Mouse (Mus musculus) testis, postnatal 14 days (tissue): Measurements from ENCODE around the gene Bmpr2.
A peak's percentile ranks its signal among the peaks of the same experiment; 100 is the strongest.

ENCODE experiments used
- DNase-seq: peaks from one replicate; pipeline ENCODE4 v3.0.0; 2021; ENCODE audit warnings: low spot score

Bmpr2 gene

DNA sequence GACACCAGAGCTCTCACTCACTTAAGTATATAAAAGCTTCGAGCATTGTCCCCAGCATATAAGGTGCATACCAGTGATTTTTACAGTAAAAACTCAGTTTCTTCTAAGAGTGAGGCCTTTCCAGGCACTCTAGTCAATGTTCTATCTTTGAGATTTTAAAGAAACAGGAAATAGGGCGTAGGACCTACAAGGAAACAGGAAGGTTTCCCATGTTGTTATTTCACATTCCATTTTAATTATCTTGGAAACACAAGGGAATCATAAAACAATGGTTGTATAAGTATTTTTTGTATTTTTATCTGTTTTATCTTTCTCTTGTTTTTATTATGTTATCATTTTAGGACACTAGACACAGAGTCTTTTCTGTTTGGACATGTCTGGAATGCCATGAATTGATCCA, 34.7 kb downstream of the Bmpr2 start:
- no peak for DNase-seq

DNA sequence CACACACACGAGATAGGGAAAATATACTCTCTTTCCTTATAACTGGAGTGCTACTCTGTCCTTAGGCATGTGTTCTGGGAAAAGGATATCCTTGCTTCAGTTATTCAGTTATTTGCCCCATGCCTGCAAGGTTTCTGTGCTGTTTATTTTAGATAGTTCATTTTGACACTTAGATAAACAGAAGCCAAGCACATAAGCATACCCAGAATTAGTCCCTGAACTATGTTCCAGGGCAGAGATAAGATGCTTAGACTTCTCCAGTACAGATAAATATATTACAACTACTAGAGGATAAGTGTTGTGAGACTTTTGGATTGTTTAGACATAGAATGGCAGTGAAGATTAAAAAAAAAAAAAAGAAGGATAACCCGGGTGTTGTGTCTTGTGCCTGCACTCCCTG, 41.2 kb downstream of the Bmpr2 start:
- DNase-seq: no peak

DNA sequence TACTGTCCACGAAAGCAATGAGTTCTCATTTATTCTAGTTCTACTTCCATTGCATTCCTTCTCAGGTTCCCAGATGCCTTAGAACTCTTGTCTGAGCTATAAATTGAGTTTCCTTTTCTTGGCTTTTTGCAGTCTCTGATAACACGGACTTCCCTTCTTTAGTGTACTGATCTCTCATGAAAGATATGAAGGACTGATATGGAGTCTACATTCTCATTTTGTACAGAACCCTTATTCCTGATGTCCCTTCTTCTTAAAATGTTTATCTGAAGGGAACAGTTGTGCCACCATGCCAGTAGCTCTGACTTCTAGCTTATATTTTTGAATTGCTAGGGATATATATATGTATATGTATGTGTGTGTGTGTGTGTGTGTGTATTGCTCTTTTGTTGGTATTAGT, 46.7 kb downstream of the Bmpr2 start:
- DNase-seq: no peak

DNA sequence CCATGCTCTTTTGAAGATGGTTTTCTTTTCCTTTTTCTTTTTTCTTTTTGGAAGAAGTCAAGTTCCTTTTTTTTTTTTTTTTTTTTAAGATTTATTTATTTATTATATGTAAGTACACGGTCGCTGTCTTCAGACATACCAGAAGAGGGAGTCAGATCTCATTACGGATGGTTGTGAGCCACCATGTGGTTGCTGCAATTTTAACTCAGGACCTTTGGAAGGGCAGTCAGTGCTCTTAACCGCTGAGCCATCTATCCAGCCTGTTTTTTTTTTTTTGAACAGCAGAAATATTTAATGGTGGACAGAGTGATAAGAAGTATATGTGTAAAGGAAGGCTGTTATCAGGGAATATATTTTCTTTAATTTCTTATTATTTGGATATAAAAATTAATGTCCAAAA, 49.6 kb downstream of the Bmpr2 start:
- no peak for DNase-seq

DNA sequence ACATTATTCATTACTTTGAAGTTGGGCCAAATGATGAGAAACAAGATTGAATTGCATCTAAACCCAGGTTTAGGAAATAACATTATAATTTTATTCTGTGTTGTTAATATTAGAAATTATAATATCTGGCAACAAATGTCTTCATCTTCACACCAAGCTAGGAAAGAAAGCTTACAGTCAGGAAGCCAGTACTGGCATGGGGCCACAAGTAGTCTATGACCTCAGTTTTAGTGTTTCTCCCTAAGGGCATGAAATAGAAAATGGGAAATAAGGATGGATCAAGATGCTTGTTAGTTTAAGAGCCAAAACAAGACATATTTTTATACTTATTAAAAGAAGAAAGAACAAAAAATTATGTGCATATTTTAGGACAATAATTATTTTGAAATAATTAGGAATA, 62.2 kb downstream of the Bmpr2 start:
- no peak for DNase-seq

DNA sequence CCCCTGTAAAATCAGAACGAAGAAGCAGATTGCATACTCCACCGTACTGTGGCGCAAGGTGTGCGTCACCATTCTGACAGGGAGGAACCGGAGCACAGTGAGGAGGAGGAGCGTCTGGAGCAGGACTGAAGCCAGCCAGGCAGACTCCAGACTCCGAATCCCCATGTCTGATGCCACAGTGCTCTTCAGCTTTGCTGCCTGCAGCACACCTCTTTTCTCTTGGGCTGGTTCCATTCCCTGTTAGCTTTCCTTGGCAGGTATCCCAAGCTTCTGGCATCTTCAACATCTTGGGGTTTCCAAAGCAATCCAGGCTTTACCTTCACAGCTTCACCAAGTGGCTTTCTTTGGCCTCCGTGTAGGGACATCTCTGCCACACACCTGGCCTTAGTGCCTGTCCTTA, 63.4 kb downstream of the Bmpr2 start:
- no peak for DNase-seq

DNA sequence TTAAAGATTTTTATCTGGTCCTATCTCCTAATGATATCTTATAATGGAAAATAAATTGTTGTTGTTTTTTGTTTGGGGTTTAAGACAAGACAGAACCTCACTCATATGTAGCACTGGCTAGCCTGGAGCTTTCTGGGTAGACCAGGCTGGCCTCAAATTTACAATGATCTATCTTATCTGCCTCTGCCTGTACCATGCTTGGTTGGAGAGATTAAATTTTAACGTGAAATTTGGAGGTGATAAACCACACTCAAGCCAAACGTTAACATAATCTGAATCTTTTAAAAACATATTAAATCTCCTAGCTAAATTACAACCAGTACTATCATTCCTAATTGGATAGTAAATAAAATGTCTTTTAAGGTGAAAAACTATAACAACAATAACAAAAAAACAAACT, 66.2 kb downstream of the Bmpr2 start:
- no peak for DNase-seq

DNA sequence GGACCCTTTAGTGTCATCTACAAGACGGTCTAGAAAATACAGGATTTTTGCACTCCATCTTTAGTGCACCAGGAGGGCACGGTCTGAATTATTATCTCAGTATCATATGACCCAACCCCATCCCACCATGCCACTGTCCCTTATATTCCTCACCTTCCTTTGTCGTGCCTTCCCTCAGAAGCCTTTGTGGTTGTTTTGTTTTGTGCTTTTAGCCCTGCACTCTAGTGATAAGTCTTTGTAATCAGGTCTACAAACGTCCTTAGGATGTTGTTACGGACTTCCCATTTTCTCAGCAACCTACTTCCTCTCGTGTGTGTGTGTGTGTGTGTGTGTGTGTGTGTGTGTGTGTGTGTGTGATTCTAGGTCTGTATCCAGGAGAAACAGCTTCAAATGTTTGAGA, 67.0 kb downstream of the Bmpr2 start:
- no peak for DNase-seq

DNA sequence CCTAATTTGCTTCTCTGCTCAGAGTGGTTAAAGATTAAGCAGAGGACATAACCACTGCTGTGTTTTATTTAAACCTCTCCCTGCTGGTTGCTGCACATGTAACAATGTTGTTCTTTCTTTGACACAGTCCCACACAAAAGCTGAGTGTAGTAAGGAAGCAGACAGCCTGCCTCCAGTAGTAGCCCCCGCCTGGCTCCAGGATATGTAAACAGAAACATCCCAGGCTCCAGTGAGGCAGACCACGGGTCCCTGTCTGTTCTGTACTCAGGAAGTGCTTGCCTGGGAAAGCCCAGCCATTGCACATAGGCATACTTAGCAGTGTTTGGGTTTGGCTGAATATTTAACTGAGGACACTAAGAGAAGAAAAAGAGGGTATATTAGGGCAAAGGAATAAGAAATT, 70.5 kb downstream of the Bmpr2 start:
- peak; percentile 57 for DNase-seq

DNA sequence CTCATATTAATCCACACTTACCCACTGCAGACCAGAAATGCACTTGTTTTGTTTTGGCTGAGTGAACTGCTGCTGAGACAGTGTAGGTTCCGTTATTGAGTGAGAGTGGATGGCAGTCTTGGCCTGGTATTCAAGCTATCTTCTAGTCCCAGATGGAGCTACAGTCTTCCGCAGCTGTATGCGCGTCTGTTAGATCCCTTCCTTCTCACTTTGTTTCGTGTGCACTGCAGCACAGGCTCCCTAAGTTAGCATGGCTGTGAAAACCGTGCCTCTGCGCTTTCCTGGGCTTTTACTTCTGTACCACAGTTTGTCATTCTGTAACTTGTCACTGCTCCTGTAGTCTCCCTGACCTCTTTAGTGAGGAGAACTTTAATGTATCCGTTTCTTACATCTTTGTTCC, 85.1 kb downstream of the Bmpr2 start:
- DNase-seq: no peak

DNA sequence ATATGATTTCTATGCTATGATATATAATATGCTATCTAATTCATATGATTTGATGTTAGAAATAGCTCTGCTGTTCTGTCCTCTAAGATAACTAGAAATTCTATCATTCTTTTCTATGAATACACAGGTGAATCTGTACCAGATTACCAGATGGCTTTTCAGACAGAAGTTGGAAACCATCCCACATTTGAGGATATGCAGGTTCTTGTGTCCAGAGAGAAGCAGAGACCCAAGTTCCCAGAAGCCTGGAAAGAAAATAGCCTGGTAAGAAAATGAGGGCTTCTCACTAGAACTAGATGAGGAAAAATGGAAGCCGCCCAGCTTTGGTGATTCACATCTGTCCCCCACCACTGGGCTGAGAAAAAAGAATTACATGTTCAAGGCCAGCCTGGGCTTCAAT, 95.8 kb downstream of the Bmpr2 start:
- no peak for DNase-seq

DNA sequence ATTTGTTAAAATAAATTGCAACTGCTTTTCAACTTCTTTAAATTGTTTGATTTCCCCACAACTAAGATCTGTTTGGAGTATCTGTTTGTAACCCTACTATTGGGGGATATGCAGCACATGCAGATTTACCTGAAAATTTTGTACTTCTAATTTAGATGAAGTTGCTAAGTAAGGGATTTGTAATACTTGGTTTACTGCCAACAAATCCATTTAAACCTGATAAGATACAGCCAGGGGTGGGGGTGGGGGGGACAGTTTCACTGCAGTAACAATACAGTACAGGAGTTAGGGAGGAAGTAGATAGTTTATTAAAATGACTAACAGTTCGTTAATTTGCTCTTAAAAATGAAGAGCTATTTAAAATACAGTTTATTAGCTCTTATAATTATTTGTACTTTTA, 98.9 kb downstream of the Bmpr2 start:
- DNase-seq: no peak

DNA sequence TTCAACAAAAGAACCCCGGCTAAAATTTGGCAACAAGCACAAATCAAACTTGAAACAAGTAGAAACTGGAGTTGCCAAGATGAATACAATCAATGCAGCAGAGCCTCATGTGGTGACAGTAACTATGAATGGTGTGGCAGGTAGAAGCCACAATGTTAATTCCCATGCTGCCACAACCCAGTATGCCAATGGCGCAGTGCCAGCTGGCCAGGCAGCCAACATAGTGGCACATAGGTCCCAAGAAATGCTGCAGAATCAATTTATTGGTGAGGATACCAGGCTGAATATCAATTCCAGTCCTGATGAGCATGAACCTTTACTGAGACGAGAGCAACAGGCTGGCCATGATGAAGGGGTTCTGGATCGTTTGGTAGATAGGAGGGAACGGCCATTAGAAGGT, 104.8 kb downstream of the Bmpr2 start:
- DNase-seq: no peak

DNA sequence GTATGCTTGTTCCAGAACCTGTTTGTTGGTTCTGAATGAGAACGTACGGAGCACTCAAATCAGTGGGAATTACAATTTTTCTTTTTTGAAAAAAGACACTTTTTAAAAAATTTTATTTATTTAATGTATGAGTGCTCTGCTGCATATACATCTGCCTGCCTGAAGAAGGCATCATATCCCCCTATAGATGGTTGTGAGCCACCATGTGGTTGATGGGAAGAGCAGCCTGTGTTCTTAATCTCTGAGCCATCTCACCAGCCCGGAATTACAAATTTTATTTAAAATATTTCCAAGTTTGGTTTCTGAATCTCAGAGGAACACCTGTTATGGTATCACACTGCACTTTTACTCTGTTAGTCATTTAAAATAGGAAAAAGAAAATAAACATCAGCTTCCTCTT, 110.8 kb downstream of the Bmpr2 start:
- no peak for DNase-seq

DNA sequence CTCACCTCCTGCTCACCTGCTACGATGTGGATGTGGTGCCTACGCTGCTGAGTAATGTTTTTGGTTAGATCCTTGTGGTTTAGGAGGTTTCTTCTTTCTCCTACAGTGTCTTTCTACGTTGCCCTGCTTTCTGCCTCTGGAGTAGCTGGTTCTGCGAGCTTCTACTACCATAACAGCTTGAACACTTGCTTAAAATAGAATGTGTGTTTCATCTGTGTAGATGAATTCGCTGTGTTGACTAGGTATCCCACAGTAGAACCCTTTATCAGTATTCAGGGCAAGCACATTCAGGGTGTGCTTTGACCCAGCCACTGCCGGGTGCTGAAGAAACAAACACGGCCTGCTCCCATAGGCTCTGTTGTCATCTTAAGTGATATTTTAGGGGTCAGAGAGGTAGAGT, 114.9 kb downstream of the Bmpr2 start:
- no peak for DNase-seq

DNA sequence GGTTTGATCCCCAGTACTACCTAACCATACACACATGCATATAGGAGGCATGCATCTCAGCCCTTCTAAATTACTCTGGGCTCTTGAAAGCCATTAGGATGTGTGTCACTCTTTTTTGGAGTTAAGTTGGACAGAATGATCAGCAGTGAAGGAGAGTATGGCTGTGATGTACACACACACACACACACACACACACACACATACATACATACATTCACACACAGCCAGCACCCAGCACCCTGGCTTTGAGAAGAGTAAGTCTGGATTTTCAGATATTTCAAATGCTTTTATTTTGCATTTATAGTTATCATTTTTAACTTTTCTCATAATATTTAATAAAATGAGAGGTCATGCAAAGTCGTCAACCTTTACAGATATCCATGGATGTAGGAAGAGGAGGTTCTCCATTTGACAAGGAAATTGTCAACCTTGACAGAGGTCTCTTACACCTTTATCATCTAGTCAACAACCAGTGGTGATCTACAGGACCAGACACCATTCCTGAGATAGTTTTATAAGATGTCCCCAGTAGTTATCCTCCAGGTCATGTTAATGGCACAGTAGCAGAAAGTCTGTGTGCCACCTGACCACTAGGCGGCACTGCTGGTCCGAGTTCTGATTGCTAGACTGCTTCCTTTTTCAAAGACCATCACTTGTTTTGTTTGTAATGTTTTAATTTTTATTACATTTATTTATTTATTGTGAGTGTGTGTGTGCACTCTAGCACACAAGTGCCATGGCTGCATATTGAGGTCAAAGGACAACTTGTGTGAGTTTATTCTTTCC, 120.3 kb downstream of the Bmpr2 start:
- DNase-seq: no peak

DNA sequence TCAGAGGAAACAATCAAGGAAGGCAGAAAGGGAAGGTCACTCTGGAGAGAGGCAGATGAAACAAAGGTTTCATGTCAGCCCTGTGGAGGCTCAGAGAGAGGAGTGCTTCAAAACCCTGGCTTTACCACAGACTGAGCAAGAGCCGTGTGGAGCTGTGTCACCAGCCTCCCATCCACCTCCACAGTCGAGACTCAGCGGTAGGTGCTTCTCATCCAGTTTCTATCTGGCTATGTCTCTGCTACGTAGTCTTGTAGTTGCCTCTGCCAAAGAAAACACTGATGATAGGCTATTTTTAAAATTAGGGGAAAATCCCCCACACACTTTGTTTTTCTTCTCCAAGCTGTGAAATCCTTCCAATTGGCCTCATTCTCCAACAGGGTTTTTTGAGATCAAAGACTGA, 123.7 kb downstream of the Bmpr2 start:
- no peak for DNase-seq

DNA sequence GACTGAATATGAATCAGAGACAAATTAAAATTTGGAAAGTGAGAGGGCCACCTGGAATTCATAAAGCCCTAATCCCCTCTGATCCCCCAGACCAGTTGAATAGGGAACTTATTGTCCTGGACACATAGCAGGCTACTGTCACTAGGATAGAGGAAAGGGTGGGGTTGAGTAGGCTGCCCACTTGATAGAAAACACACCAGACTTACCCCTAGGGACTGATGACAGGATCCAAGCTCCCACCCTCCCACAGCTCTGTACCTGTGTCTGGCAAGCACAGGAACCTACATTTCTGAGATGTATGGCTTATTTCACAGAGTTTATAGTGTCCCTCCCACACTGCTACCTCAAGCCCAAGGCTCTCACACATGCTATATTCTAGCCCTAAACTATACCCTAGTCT, 124.8 kb downstream of the Bmpr2 start:
- no peak for DNase-seq

DNA sequence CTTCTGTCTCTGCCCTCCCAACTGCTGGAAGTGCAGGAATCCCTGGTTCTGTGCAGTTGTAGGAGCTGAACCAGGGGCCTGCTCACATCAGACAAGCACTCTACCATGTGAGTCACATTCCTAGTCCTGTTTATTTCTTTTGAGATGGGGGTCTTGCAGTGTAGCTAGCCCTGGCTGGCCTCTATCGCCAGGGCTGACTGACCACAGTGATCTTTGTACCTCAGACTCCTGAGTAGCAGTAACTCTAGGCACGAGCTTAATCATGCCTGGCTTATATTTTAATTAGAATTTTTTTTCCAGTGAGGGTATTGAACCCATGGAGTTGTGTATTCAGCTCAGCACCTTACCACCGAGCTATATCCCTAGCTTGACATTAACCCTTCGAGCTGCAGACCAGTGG, 128.0 kb downstream of the Bmpr2 start:
- no peak for DNase-seq

DNA sequence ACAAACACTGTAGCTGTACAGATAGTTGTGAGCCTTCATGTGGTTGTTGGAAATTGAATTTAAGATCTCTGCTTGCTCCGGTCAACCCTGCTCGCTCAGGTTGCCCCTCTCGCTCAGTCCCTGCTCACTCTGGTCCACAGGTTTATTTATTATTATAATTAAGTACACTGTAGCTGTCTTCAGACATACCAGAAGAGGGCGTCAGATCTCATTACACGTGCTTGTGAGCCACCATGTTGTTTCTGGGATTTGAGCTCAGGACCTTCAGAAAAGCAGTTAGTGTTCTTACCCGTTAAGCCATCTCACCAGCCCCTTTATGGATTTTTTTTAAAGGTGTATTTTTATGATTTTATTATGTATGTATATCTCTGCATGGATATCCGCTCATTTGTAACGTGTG, 129.6 kb downstream of the Bmpr2 start:
- no peak for DNase-seq

DNA sequence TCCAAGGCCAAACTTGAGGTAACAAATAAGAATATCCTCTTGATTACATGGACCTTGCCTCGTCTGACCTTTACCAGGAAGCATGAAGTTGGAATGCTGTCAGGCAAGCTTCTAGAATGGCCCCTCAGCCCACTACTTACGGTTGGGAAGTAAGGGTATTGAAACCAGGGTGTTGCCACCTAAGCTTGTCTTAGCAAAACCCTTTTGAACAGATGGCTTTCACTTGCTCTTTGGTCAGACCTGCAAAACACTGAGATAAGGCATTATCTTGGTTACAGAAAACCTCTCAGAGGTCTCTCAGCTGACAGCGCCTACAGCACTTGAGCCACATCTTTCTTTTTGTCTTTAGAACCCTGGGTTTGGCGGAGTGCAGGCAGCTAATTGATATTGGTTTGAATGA, 130.8 kb downstream of the Bmpr2 start:
- no peak for DNase-seq

DNA sequence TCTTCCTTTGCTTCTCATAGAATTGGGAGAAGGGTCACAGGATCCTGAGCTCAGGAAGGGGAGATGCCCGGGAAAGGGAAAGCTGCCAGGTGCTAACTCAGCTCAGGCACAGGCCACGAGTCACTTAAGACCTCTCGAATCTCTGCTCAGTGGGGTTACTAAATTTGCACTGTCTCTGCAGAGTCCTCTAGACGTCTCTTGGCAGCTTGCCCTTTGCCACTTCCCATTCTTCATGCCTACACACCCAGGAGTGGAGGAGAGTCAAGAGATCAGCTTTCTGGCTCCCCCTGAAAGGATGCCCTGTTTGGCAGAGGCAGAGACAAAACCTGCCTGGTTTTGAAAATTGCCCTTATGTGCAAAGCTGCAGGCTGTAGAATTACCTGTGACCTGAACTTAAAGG, 132.3 kb downstream of the Bmpr2 start:
- DNase-seq: no peak

DNA sequence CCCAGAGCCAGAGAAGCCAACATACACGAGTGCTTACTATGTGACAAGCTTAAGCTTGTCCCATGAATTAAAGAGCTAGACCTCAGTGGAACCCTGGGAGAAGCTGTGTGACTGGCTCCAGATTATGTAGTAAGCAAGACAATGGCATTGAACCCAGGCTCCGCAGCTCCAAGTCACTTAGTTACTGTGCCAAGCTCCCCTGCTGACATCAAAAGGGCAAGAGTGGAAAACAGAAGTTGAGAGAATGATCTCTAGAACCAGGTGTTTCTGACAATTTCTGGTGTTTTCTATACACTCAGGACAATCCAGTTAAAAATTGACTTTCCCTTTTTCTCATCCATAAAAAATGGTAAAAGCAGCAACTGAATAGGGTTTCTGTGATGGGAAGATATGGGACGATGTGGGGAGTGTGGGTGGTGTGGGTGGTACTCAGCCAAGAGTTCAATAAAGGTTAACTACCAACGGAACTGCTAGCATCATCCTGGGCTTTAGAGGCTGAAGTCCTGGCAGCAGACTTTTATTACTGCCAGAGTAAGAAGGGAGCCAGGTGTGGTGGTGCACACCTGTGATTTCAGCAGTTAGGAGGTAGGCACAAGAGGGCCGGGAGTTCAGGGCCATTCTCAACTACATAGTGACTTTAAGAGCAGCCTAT, 134.1 kb downstream of the Bmpr2 start:
- no peak for DNase-seq

DNA sequence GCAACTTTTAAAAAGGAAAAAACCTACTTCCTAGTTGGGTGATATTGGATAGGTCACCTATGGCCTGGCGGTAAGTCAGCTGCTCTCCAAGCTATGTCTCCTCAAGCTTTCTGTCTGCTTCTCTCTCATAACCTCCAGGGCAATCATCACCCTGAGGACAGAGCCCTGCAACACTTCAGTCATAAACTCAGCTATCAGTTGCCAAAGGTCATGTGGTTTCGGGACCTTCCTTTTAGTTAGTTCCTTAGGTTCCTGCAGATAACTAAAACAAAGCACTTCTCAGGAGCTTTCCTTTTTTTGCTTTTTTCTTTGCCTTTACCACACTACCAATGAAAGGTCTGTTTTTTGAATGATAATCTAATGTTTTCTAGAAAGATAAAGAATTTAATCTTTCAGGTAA, 136.5 kb downstream of the Bmpr2 start:
- no peak for DNase-seq
